Mouse (Mus musculus): ENCODE measurements around the gene Optn.

DNA sequence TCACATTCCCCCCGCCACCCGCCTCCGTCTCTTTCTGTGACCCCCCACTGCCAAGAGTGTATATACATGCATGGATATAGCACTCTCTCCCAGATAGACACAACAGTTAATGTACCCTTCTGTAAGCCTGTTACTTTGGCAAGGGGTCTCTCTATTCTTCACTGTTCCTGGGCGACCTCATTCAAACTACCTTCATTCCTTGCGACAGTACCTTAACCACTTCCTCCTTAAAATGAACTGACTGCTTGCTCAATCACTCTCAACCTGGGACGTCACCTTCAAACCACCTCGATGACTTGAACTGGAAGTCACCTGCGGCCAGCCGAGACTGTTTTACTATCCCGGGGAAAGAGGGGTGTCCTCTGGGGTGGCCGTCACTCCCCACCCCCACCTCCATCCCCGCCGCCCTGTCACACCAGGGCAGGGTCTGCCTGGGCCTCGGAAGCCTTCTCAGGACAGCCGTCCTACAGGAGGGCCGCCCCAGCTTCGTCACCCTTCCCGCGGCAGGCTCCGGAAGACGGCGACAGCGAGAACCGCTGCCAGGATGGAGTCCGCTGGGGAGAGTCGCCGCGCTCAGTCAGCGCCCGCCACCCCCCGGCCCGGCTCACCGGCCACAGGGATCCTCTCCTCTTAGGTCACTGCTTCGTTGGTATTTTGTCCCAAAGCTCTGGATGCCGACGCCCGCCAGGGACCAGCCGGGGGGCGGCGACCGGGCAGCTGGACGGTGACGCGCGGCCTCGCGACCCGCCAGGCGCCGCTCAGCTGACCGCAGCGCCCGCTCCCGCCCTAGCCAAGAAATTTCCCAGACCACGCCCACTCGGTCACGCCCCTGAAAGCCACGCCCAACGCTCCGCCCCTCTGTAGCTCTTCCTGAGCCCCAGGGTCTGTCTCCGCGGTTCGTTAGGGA, at the start of gene Optn:
- TF ChIP-seq CTCF (conservative IDR thresholded peaks at IDR 0.05; ENCODE audit: insufficient read depth, insufficient read length, low read depth, low read length), result no peak
- TF ChIP-seq POLR2A (IDR thresholded peaks at IDR 0.05; ENCODE audit: low read depth, low read length), result no peak
